Mouse (Mus musculus) small intestine, adult 2 months (tissue): ENCODE measurements at regions not wholly inside any gene's neighbourhood (a gene's known extent, or its start where the extent isn't known, plus 50 kb on each side); places are given as distances from the start of the nearest gene placed in this dataset.

Source experiments
- CTCF ChIP-seq: fragments of 200-500 bp; IDR thresholded peaks from 2 replicates; pipeline ENCODE4 v1.5.1; 2012; ENCODE audit warnings: low read depth, mild to moderate bottlenecking, control low read depth, inconsistent platforms, low read length, moderate library complexity, mixed read lengths; ENCODE audit not compliant: insufficient replicate concordance, insufficient read length; ENCODE audit errors: extremely low read depth
- POLR2A ChIP-seq: fragments of 200-500 bp; IDR thresholded peaks from 2 replicates; pipeline ENCODE4 v1.6.1; 2012; ENCODE audit warnings: low read depth, mild to moderate bottlenecking, control low read depth, inconsistent platforms, low read length, moderate library complexity

- no peak for TF ChIP-seq CTCF
- TF ChIP-seq POLR2A, result no peak
Measured at GRCm38 (mm10) chr6:31148311-31148856, 189.5 kb upstream of the Klf14 start.
